Mouse (Mus musculus): ENCODE results near the gene Kif24. TPM values are rescaled to one million over a fixed set of nuclear protein-coding genes. Genes with fewer than 3 reads are reported as not detected.

The Kif24 gene
- polyA plus RNA-seq, 2 experiments = 4.6 to 7.0 TPM

GRCm38 (mm10) chr4:41361059-41361458 lies 103.6 kb downstream of the Kif24 start:
- 91% methylated on average over 3 of the region's 3 CpGs for WGBS
- Histone ChIP-seq H3K4me1 (ENCODE audit: control insufficient read depth, insufficient read depth, low read length) (no peaks in the 10 kb centered on the region), H3K4me2 (replicated peaks; ENCODE audit: low read depth, low read length, severe bottlenecking) (no peak overlapping the region), H3K27me3 (ENCODE audit: control insufficient read depth, insufficient read depth, low read length) (no peaks in the 10 kb centered on the region), H3K36me3 (ENCODE audit: control insufficient read depth, insufficient read depth, low read length) (peaks cover 6% of the 10 kb centered on the region; the same call in 1 of the 2 replicates), H3K9me3 (ENCODE audit: control insufficient read depth, low read length) (no peaks in the 10 kb centered on the region), H3K9ac (ENCODE audit: low read depth, low read length, severe bottlenecking) (no peak overlapping the region), H3K27ac (replicated peaks; ENCODE audit: low read depth, low read length) (no peak overlapping the region), H3K4me3 (replicated peaks; ENCODE audit: low read length) (no peak overlapping the region)
- no peak for TF ChIP-seq POLR2A (IDR thresholded peaks at IDR 0.05; ENCODE audit: borderline replicate concordance, extremely low read depth, insufficient read depth, insufficient read length)
- no peak for ATAC-seq (ENCODE audit: low FRiP score, low read depth)
- no peak for DNase-seq (ENCODE audit: low spot score)

GRCm38 (mm10) chr4:41359358-41359757 lies 105.3 kb downstream of the Kif24 start:
- no peaks in the 10 kb centered on the region for H3K9me3 ChIP-seq (ENCODE audit: control insufficient read depth, low read length)
- no peak overlapping the region for H3K9ac ChIP-seq (ENCODE audit: low read depth, low read length, severe bottlenecking)
- ATAC-seq (ENCODE audit: low FRiP score, low read depth) (no peak), DNase-seq (ENCODE audit: low spot score) (no peak)
- peaks cover 11% of the 10 kb centered on the region for H3K36me3 ChIP-seq (ENCODE audit: control insufficient read depth, insufficient read depth, low read length)
- no peak overlapping the region for H3K4me3 ChIP-seq (replicated peaks; ENCODE audit: low read length)
- WGBS = 89% methylated on average over 7 of the region's 7 CpGs
- H3K4me1 ChIP-seq (ENCODE audit: control insufficient read depth, insufficient read depth, low read length) = no peaks in the 10 kb centered on the region
- TF ChIP-seq POLR2A (IDR thresholded peaks at IDR 0.05; ENCODE audit: borderline replicate concordance, extremely low read depth, insufficient read depth, insufficient read length) = no peak
- no peak overlapping the region for H3K4me2 ChIP-seq (replicated peaks; ENCODE audit: low read depth, low read length, severe bottlenecking)
- no peaks in the 10 kb centered on the region for H3K27me3 ChIP-seq (ENCODE audit: control insufficient read depth, insufficient read depth, low read length)
- no peak overlapping the region for H3K27ac ChIP-seq (replicated peaks; ENCODE audit: low read depth, low read length)

DNA sequence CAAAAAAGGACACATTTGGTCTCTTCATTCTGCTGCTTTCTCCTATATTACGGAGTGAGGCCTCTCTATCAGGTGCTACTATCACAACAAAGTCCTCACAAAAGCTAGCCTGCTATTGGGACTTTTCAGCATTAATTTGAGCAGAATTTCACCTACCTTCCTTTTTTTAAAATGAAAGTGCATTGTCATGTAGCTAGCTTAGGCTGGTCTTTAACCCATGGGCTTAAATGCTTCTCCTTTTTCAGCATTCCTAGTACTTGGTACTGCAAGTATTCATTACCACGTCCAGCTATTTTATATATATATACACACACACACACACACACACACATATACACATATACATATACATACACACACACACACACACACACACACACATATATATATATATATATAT lies 106.0 kb downstream of the Kif24 start:
- WGBS = 84% methylated on average over 2 of the region's 2 CpGs
- H3K4me3 ChIP-seq (replicated peaks; ENCODE audit: low read length) = no peak overlapping the region
- H3K27me3 ChIP-seq (ENCODE audit: control insufficient read depth, insufficient read depth, low read length) = no peaks in the 10 kb centered on the region
- no peak for TF ChIP-seq POLR2A (IDR thresholded peaks at IDR 0.05; ENCODE audit: borderline replicate concordance, extremely low read depth, insufficient read depth, insufficient read length)
- H3K4me1 ChIP-seq (ENCODE audit: control insufficient read depth, insufficient read depth, low read length) = no peaks in the 10 kb centered on the region
- H3K4me2 ChIP-seq (replicated peaks; ENCODE audit: low read depth, low read length, severe bottlenecking) = no peak overlapping the region
- no peaks in the 10 kb centered on the region for H3K9me3 ChIP-seq (ENCODE audit: control insufficient read depth, low read length)
- ATAC-seq (ENCODE audit: low FRiP score, low read depth) (no peak), DNase-seq (ENCODE audit: low spot score) (no peak)
- H3K27ac ChIP-seq (replicated peaks; ENCODE audit: low read depth, low read length) = no peak overlapping the region
- no peak overlapping the region for H3K9ac ChIP-seq (ENCODE audit: low read depth, low read length, severe bottlenecking)
- H3K36me3 ChIP-seq (ENCODE audit: control insufficient read depth, insufficient read depth, low read length) = peaks cover 11% of the 10 kb centered on the region

- Histone ChIP-seq H3K36me3 (ENCODE audit: control insufficient read depth, insufficient read depth, low read length) (peaks cover 15% of the 10 kb centered on the region), H3K9ac (ENCODE audit: low read depth, low read length, severe bottlenecking) (no peak overlapping the region), H3K4me3 (replicated peaks; ENCODE audit: low read length) (no peak overlapping the region), H3K9me3 (ENCODE audit: control insufficient read depth, low read length) (no peaks in the 10 kb centered on the region), H3K27ac (replicated peaks; ENCODE audit: low read depth, low read length) (no peak overlapping the region), H3K4me1 (ENCODE audit: control insufficient read depth, insufficient read depth, low read length) (no peaks in the 10 kb centered on the region), H3K27me3 (ENCODE audit: control insufficient read depth, insufficient read depth, low read length) (no peaks in the 10 kb centered on the region), H3K4me2 (replicated peaks; ENCODE audit: low read depth, low read length, severe bottlenecking) (no peak overlapping the region)
- DNase-seq (ENCODE audit: low spot score) (no peak), ATAC-seq (ENCODE audit: low FRiP score, low read depth) (no peak)
- 89% methylated on average over 2 of the region's 2 CpGs for WGBS
- TF ChIP-seq POLR2A (IDR thresholded peaks at IDR 0.05; ENCODE audit: borderline replicate concordance, extremely low read depth, insufficient read depth, insufficient read length) = no peak
These were observed 107.5 kb downstream of the Kif24 start for GRCm38 (mm10) chr4:41357154-41357553.

GRCm38 (mm10) chr4:41353265-41353664 lies 111.4 kb downstream of the Kif24 start:
- Histone ChIP-seq H3K9me3 (ENCODE audit: control insufficient read depth, low read length) (no peaks in the 10 kb centered on the region), H3K4me1 (ENCODE audit: control insufficient read depth, insufficient read depth, low read length) (peaks cover 5% of the 10 kb centered on the region; the same call in 1 of the 2 replicates), H3K4me2 (replicated peaks; ENCODE audit: low read depth, low read length, severe bottlenecking) (no peak overlapping the region), H3K9ac (ENCODE audit: low read depth, low read length, severe bottlenecking) (no peak overlapping the region), H3K36me3 (ENCODE audit: control insufficient read depth, insufficient read depth, low read length) (peaks cover 10% of the 10 kb centered on the region), H3K4me3 (replicated peaks; ENCODE audit: low read length) (no peak overlapping the region), H3K27ac (replicated peaks; ENCODE audit: low read depth, low read length) (no peak overlapping the region), H3K27me3 (ENCODE audit: control insufficient read depth, insufficient read depth, low read length) (no peaks in the 10 kb centered on the region)
- no peak for TF ChIP-seq POLR2A (IDR thresholded peaks at IDR 0.05; ENCODE audit: borderline replicate concordance, extremely low read depth, insufficient read depth, insufficient read length)
- no peak for DNase-seq (ENCODE audit: low spot score)
- ATAC-seq (ENCODE audit: low FRiP score, low read depth) = no peak
- WGBS = 91% methylated on average over 1 of the region's 1 CpGs

DNA sequence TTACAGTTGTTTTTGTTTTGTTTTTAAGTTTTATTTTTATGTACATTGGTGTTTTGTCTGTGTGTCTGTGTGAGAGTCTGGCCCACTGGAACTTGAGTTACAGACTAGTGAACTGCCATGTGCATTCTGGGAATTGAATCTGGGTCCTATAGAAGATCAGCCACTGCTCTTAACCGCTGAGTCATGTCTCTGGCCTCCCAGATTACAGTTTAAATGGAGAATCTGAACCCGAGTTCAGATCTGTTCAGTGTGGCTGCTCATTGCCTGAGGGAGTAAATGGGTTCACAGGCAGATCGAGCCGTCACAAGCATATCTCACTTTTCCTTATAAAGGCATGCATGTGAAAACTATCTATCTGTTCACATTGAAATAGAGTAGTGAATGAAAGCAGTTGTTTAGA lies 111.9 kb downstream of the Kif24 start:
- no peak for ATAC-seq (ENCODE audit: low FRiP score, low read depth)
- DNase-seq (ENCODE audit: low spot score) = no peak
- no peak overlapping the region for H3K4me2 ChIP-seq (replicated peaks; ENCODE audit: low read depth, low read length, severe bottlenecking)
- no peak overlapping the region for H3K27ac ChIP-seq (replicated peaks; ENCODE audit: low read depth, low read length)
- H3K9me3 ChIP-seq (ENCODE audit: control insufficient read depth, low read length) = no peaks in the 10 kb centered on the region
- H3K4me1 ChIP-seq (ENCODE audit: control insufficient read depth, insufficient read depth, low read length) = peaks cover 5% of the 10 kb centered on the region; the same call in 1 of the 2 replicates
- H3K4me3 ChIP-seq (replicated peaks; ENCODE audit: low read length) = no peak overlapping the region
- no peak overlapping the region for H3K9ac ChIP-seq (ENCODE audit: low read depth, low read length, severe bottlenecking)
- 95% methylated on average over 4 of the region's 4 CpGs for WGBS
- H3K36me3 ChIP-seq (ENCODE audit: control insufficient read depth, insufficient read depth, low read length) = peaks cover 10% of the 10 kb centered on the region
- no peak for TF ChIP-seq POLR2A (IDR thresholded peaks at IDR 0.05; ENCODE audit: borderline replicate concordance, extremely low read depth, insufficient read depth, insufficient read length)
- no peaks in the 10 kb centered on the region for H3K27me3 ChIP-seq (ENCODE audit: control insufficient read depth, insufficient read depth, low read length)
